Mouse (Mus musculus): ENCODE results near the gene Lrrc8d. TPM values are rescaled to one million over a fixed set of nuclear protein-coding genes. Genes with fewer than 3 reads are reported as not detected.
A peak's percentile ranks its signal among the peaks of the same experiment; 100 is the strongest.

Gene Lrrc8d
- polyA plus RNA-seq, 1 experiment from 2014 or later: 14.1 TPM

- 41% methylated on average over 17 of the region's 17 CpGs for WGBS
- no peak overlapping the region for H3K4me2 ChIP-seq
Observed at GRCm38 (mm10) chr5:105757978-105758377, 58.2 kb downstream of the Lrrc8d start.

GRCm38 (mm10) chr5:105758866-105759265, 59.1 kb downstream of the Lrrc8d start:
- no peak overlapping the region for H3K4me2 ChIP-seq
- WGBS: 66% methylated on average over 9 of the region's 9 CpGs
- H3K9me3 ChIP-seq: no peaks in the 10 kb centered on the region
- no peak overlapping the region for H3K4me3 ChIP-seq (replicated peaks)
- H3K4me1 ChIP-seq: peaks cover 12% of the 10 kb centered on the region
- no peaks in the 10 kb centered on the region for H3K36me3 ChIP-seq
- no peaks in the 10 kb centered on the region for H3K27me3 ChIP-seq (replicated peaks)
- ATAC-seq (ENCODE audit: insufficient read depth, low FRiP score, low read depth): no peak
- no peak overlapping the region for H3K9ac ChIP-seq
- no peak overlapping the region for H3K27ac ChIP-seq

More at GRCm38 (mm10) chr5:105757978-105758377, 58.2 kb downstream of the Lrrc8d start:
- H3K36me3 ChIP-seq: no peaks in the 10 kb centered on the region
- no peak overlapping the region for H3K4me3 ChIP-seq (replicated peaks)
- peaks cover 12% of the 10 kb centered on the region for H3K4me1 ChIP-seq
- no peak overlapping the region for H3K27ac ChIP-seq
- H3K9ac ChIP-seq: no peak overlapping the region
- no peaks in the 10 kb centered on the region for H3K27me3 ChIP-seq (replicated peaks)
- H3K9me3 ChIP-seq: no peaks in the 10 kb centered on the region
- no peak; the same call in 1 of the 2 replicates for ATAC-seq (ENCODE audit: insufficient read depth, low FRiP score, low read depth)

- H3K27me3 ChIP-seq (replicated peaks): no peaks in the 10 kb centered on the region
- H3K4me2 ChIP-seq: 0 out of 2 replicates have a peak overlapping the region, but pooled peaks have one; percentile 24
- H3K27ac ChIP-seq: peak overlapping the region; percentile 55
- no peaks in the 10 kb centered on the region; the same call in 1 of the 2 replicates for H3K36me3 ChIP-seq
- H3K4me1 ChIP-seq: peaks cover 9% of the 10 kb centered on the region
- H3K4me3 ChIP-seq (replicated peaks): no peak overlapping the region
- H3K9ac ChIP-seq: no peak overlapping the region
- WGBS: 31% methylated on average over 11 of the region's 11 CpGs
- no peak; the same call in 1 of the 2 replicates for ATAC-seq (ENCODE audit: insufficient read depth, low FRiP score, low read depth)
- H3K9me3 ChIP-seq: no peaks in the 10 kb centered on the region
Observed at GRCm38 (mm10) chr5:105761848-105762482, 62.2 kb downstream of the Lrrc8d start.

GRCm38 (mm10) chr5:105764369-105764768, 64.6 kb downstream of the Lrrc8d start:
- Histone ChIP-seq H3K27ac (no peak overlapping the region), H3K4me3 (replicated peaks) (no peak overlapping the region), H3K27me3 (replicated peaks) (no peaks in the 10 kb centered on the region), H3K4me1 (peaks cover 6% of the 10 kb centered on the region), H3K9me3 (no peaks in the 10 kb centered on the region), H3K9ac (no peak overlapping the region), H3K36me3 (no peaks in the 10 kb centered on the region; the same call in 1 of the 2 replicates), H3K4me2 (no peak overlapping the region)
- no peak for ATAC-seq (ENCODE audit: insufficient read depth, low FRiP score, low read depth)
- 92% methylated on average over 10 of the region's 10 CpGs for WGBS

- Histone ChIP-seq H3K4me1 (peaks cover 6% of the 10 kb centered on the region), H3K9me3 (no peaks in the 10 kb centered on the region), H3K4me3 (replicated peaks) (no peak overlapping the region), H3K9ac (no peak overlapping the region), H3K27ac (no peak overlapping the region), H3K27me3 (replicated peaks) (no peaks in the 10 kb centered on the region), H3K4me2 (no peak overlapping the region), H3K36me3 (no peaks in the 10 kb centered on the region; the same call in 1 of the 2 replicates)
- no peak for ATAC-seq (ENCODE audit: insufficient read depth, low FRiP score, low read depth)
- WGBS: 87% methylated on average over 5 of the region's 5 CpGs
Observed at GRCm38 (mm10) chr5:105765386-105765785, 65.6 kb downstream of the Lrrc8d start.

- no peak overlapping the region for H3K4me2 ChIP-seq
- no peak overlapping the region for H3K4me3 ChIP-seq (replicated peaks)
- no peak overlapping the region for H3K9ac ChIP-seq
- H3K36me3 ChIP-seq: no peaks in the 10 kb centered on the region
- WGBS: 70% methylated on average over 5 of the region's 5 CpGs
- ATAC-seq (ENCODE audit: insufficient read depth, low FRiP score, low read depth): no peak; the same call in 1 of the 2 replicates
- H3K9me3 ChIP-seq: no peaks in the 10 kb centered on the region
- H3K4me1 ChIP-seq: peaks cover 10% of the 10 kb centered on the region; the same call in 1 of the 2 replicates
- peak overlapping the region; percentile 18; the same call in 1 of the 2 replicates for H3K27ac ChIP-seq
- no peaks in the 10 kb centered on the region for H3K27me3 ChIP-seq (replicated peaks)
Observed at GRCm38 (mm10) chr5:105776368-105776767, 76.6 kb downstream of the Lrrc8d start.

- no peak overlapping the region for H3K9ac ChIP-seq
- peak overlapping the region; percentile 40; the same call in 1 of the 2 replicates for H3K27ac ChIP-seq
- peak; percentile 54; the same call in 1 of the 2 replicates for ATAC-seq (ENCODE audit: insufficient read depth, low FRiP score, low read depth)
- peaks cover 10% of the 10 kb centered on the region; the same call in 1 of the 2 replicates for H3K4me1 ChIP-seq
- 0 out of 2 replicates have a peak overlapping the region, but pooled peaks have one; percentile 5 for H3K4me2 ChIP-seq
- no peaks in the 10 kb centered on the region for H3K27me3 ChIP-seq (replicated peaks)
- H3K36me3 ChIP-seq: no peaks in the 10 kb centered on the region
- no peaks in the 10 kb centered on the region for H3K9me3 ChIP-seq
- WGBS: 44% methylated on average over 12 of the region's 12 CpGs
- no peak overlapping the region for H3K4me3 ChIP-seq (replicated peaks)
Observed at GRCm38 (mm10) chr5:105776978-105777593, 77.3 kb downstream of the Lrrc8d start.

- no peak overlapping the region for H3K9ac ChIP-seq
- ATAC-seq (ENCODE audit: insufficient read depth, low FRiP score, low read depth): no peak
- H3K27me3 ChIP-seq (replicated peaks): no peaks in the 10 kb centered on the region
- peak overlapping the region; percentile 40; the same call in 1 of the 2 replicates for H3K27ac ChIP-seq
- no peak overlapping the region for H3K4me3 ChIP-seq (replicated peaks)
- WGBS: 40% methylated on average over 8 of the region's 8 CpGs
- H3K36me3 ChIP-seq: no peaks in the 10 kb centered on the region
- 0 out of 2 replicates have a peak overlapping the region, but pooled peaks have one; percentile 5 for H3K4me2 ChIP-seq
- no peaks in the 10 kb centered on the region for H3K9me3 ChIP-seq
- H3K4me1 ChIP-seq: peaks cover 10% of the 10 kb centered on the region; the same call in 1 of the 2 replicates
Observed at GRCm38 (mm10) chr5:105777645-105778044, 77.9 kb downstream of the Lrrc8d start.

- Histone ChIP-seq H3K4me1 (peaks cover 10% of the 10 kb centered on the region; the same call in 1 of the 2 replicates), H3K27ac (no peak overlapping the region), H3K36me3 (no peaks in the 10 kb centered on the region), H3K9ac (no peak overlapping the region), H3K4me3 (replicated peaks) (no peak overlapping the region), H3K9me3 (no peaks in the 10 kb centered on the region), H3K4me2 (no peak overlapping the region), H3K27me3 (replicated peaks) (no peaks in the 10 kb centered on the region)
- no peak for ATAC-seq (ENCODE audit: insufficient read depth, low FRiP score, low read depth)
- WGBS: 67% methylated on average over 8 of the region's 8 CpGs
Observed at GRCm38 (mm10) chr5:105778189-105778588, 78.4 kb downstream of the Lrrc8d start.

- Histone ChIP-seq H3K4me2 (no peak overlapping the region), H3K27me3 (replicated peaks) (no peaks in the 10 kb centered on the region), H3K27ac (no peak overlapping the region), H3K9ac (no peak overlapping the region), H3K4me1 (peaks cover 10% of the 10 kb centered on the region; the same call in 1 of the 2 replicates), H3K36me3 (no peaks in the 10 kb centered on the region), H3K9me3 (no peaks in the 10 kb centered on the region), H3K4me3 (replicated peaks) (no peak overlapping the region)
- WGBS: 59% methylated on average over 3 of the region's 3 CpGs
- no peak for ATAC-seq (ENCODE audit: insufficient read depth, low FRiP score, low read depth)
Observed at GRCm38 (mm10) chr5:105778723-105779122, 79.0 kb downstream of the Lrrc8d start.

- no peak overlapping the region for H3K4me2 ChIP-seq
- no peak for ATAC-seq (ENCODE audit: insufficient read depth, low FRiP score, low read depth)
- peaks cover 10% of the 10 kb centered on the region; the same call in 1 of the 2 replicates for H3K4me1 ChIP-seq
- H3K27me3 ChIP-seq (replicated peaks): no peaks in the 10 kb centered on the region
- H3K9me3 ChIP-seq: no peaks in the 10 kb centered on the region
- no peak overlapping the region for H3K4me3 ChIP-seq (replicated peaks)
- no peaks in the 10 kb centered on the region for H3K36me3 ChIP-seq
- H3K27ac ChIP-seq: no peak overlapping the region
- WGBS: 67% methylated on average over 5 of the region's 5 CpGs
- H3K9ac ChIP-seq: no peak overlapping the region
Observed at GRCm38 (mm10) chr5:105779331-105779730, 79.6 kb downstream of the Lrrc8d start.

GRCm38 (mm10) chr5:105783848-105784247, 84.1 kb downstream of the Lrrc8d start:
- WGBS: 91% methylated on average over 13 of the region's 13 CpGs
- H3K36me3 ChIP-seq: no peaks in the 10 kb centered on the region
- no peak overlapping the region for H3K9ac ChIP-seq
- peaks cover 14% of the 10 kb centered on the region for H3K4me1 ChIP-seq
- no peak overlapping the region for H3K4me2 ChIP-seq
- H3K27ac ChIP-seq: no peak overlapping the region
- H3K4me3 ChIP-seq (replicated peaks): no peak overlapping the region
- no peak for ATAC-seq (ENCODE audit: insufficient read depth, low FRiP score, low read depth)
- H3K9me3 ChIP-seq: no peaks in the 10 kb centered on the region
- H3K27me3 ChIP-seq (replicated peaks): no peaks in the 10 kb centered on the region

Data from stomach, embryonic 15.5 days (tissue).